Mouse (Mus musculus): ENCODE measurements at regions not wholly inside any gene's neighbourhood (a gene's known extent, or its start where the extent isn't known, plus 50 kb on each side); places are given as distances from the start of the nearest gene placed in this dataset.
A peak's percentile ranks its signal among the peaks of the same experiment; 100 is the strongest.

DNA sequence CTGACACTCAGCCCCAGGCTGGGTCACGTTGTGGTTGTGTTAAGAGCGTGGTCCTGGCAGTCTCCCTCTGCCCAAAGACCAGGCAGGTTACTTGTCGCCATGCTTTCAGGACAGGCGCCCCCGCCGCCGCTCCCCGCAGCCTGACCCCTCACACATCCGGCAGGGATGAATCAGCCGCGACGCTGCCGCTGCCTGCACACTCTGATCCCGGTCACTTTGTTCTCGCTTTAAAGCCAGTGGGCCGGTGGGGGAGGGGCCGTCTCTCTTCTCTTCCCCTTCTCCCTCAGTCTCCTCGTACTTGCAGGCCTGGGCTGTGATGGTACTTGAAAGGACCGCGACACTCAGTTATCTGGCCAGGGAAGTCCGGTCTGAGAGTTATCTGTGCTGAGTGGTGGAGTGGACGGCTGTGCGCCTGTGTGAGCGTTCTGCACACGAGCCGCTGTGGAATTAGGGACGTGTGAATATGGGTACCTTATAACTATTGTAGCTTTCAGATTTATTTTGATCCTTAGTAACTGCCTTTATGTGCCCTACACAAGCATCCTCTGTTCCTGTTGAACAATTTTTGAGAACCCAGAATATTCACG lies 65.6 kb upstream of the Nkd1 start:
- no peak for ATAC-seq (ENCODE audit: low read depth)
- H3K9me3 ChIP-seq (ENCODE audit: control insufficient read depth, low read length) = peaks cover 15% of the 10 kb centered on the region; the same call in 1 of the 2 replicates
- WGBS = 11% methylated on average over 23 of the region's 28 CpGs
- H3K27me3 ChIP-seq (replicated peaks; ENCODE audit: control insufficient read depth, insufficient read depth, low read length) = peaks cover 38% of the 10 kb centered on the region
- no peak for DNase-seq (ENCODE audit: low spot score)
- H3K4me3 ChIP-seq (ENCODE audit: low read depth, low read length) = 0 out of 2 replicates have a peak overlapping the region, but pooled peaks have one; percentile 3
- H3K4me2 ChIP-seq (ENCODE audit: low read depth, low read length) = peak overlapping the region; percentile 41
- H3K27ac ChIP-seq (replicated peaks; ENCODE audit: low read depth, low read length) = no peak overlapping the region
- H3K36me3 ChIP-seq (ENCODE audit: control insufficient read depth, insufficient read depth, low read length) = no peaks in the 10 kb centered on the region
- H3K4me1 ChIP-seq (ENCODE audit: control insufficient read depth, insufficient read depth, low read length) = peaks cover 12% of the 10 kb centered on the region
- H3K9ac ChIP-seq (ENCODE audit: low read depth, low read length) = no peak overlapping the region

DNA sequence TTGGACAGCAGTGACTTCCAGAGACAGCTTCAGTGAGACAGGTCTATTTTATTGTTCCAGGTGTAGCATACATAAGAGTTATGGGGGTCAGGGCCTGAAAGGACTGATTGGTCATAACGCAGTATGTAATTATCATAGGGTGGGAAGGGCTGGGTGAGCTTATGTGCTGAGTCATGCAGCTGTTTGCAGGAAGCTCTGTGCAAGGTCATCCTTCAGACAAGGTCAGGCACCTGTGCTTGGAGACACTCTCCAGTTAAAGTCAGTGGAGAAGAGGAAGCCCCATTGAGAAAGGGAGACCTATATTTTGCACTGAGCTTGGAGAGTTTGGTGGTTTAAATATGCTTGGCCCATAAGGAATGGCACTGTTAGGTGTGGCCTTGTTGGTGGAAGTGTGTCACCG lies 62.0 kb upstream of the Nkd1 start:
- WGBS = 90% methylated on average over 2 of the region's 2 CpGs
- H3K4me1 ChIP-seq (ENCODE audit: control insufficient read depth, insufficient read depth, low read length) = no peaks in the 10 kb centered on the region; the same call in 1 of the 2 replicates
- H3K9me3 ChIP-seq (ENCODE audit: control insufficient read depth, low read length) = peaks cover 18% of the 10 kb centered on the region; the same call in 1 of the 2 replicates

GRCm38 (mm10) chr8:88467756-88468155 lies 53.4 kb upstream of the Nkd1 start:
- Histone ChIP-seq H3K27ac (replicated peaks; ENCODE audit: low read depth, low read length) (no peak overlapping the region), H3K27me3 (replicated peaks; ENCODE audit: control insufficient read depth, insufficient read depth, low read length) (no peaks in the 10 kb centered on the region), H3K36me3 (ENCODE audit: control insufficient read depth, insufficient read depth, low read length) (no peaks in the 10 kb centered on the region), H3K4me2 (ENCODE audit: low read depth, low read length) (no peak overlapping the region), H3K9me3 (ENCODE audit: control insufficient read depth, low read length) (no peaks in the 10 kb centered on the region), H3K4me1 (ENCODE audit: control insufficient read depth, insufficient read depth, low read length) (no peaks in the 10 kb centered on the region), H3K4me3 (ENCODE audit: low read depth, low read length) (no peak overlapping the region), H3K9ac (ENCODE audit: low read depth, low read length) (no peak overlapping the region)
- WGBS = 92% methylated on average over 3 of the region's 3 CpGs
- DNase-seq (ENCODE audit: low spot score) (no peak), ATAC-seq (ENCODE audit: low read depth) (no peak)

More for the DNA sequence above, 62.0 kb upstream of the Nkd1 start:
- Histone ChIP-seq H3K27ac (replicated peaks; ENCODE audit: low read depth, low read length) (no peak overlapping the region), H3K4me3 (ENCODE audit: low read depth, low read length) (no peak overlapping the region), H3K9ac (ENCODE audit: low read depth, low read length) (no peak overlapping the region), H3K36me3 (ENCODE audit: control insufficient read depth, insufficient read depth, low read length) (no peaks in the 10 kb centered on the region), H3K27me3 (replicated peaks; ENCODE audit: control insufficient read depth, insufficient read depth, low read length) (peaks cover 8% of the 10 kb centered on the region; the same call in 1 of the 2 replicates), H3K4me2 (ENCODE audit: low read depth, low read length) (no peak overlapping the region)
- DNase-seq (ENCODE audit: low spot score) (no peak), ATAC-seq (ENCODE audit: low read depth) (no peak)

DNA sequence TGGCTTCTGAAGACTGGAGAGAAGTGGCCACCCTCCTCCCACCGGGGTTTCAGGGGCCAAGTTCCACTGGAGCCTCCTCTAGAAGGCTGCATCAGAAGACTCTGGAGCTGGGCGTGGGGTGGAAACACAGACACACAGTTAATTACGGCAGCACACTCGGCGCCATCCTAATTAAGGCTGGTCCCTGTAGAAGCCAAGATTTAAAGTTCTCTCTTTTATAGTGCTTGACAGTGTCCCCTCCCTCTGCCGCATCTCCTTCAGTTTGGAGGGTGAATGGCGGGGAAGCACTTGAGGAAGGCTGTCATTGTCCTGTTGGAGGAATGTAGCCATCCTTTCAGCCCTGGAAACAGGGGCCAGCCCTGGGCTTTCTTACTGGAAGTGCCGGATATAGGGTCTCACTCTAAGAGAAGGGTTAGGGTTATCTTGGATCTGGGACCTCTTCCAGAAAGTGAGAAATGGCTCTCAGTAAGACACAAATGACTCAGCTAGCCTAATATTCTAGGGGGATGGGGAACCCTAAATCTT lies 50.2 kb upstream of the Nkd1 start:
- H3K4me3 ChIP-seq (ENCODE audit: low read depth, low read length) = no peak overlapping the region

More for the DNA sequence above, 50.2 kb upstream of the Nkd1 start:
- H3K36me3 ChIP-seq (ENCODE audit: control insufficient read depth, insufficient read depth, low read length) = no peaks in the 10 kb centered on the region
- ATAC-seq (ENCODE audit: low read depth) (no peak), DNase-seq (ENCODE audit: low spot score) (no peak)
- H3K9me3 ChIP-seq (ENCODE audit: control insufficient read depth, low read length) = no peaks in the 10 kb centered on the region
- H3K4me2 ChIP-seq (ENCODE audit: low read depth, low read length) = no peak overlapping the region
- WGBS = 53% methylated on average over 8 of the region's 8 CpGs
- H3K4me1 ChIP-seq (ENCODE audit: control insufficient read depth, insufficient read depth, low read length) = no peaks in the 10 kb centered on the region
- no peak overlapping the region for H3K27ac ChIP-seq (replicated peaks; ENCODE audit: low read depth, low read length)
- no peaks in the 10 kb centered on the region for H3K27me3 ChIP-seq (replicated peaks; ENCODE audit: control insufficient read depth, insufficient read depth, low read length)
- H3K9ac ChIP-seq (ENCODE audit: low read depth, low read length) = no peak overlapping the region
